Mouse (Mus musculus) embryonic facial prominence, embryonic 11.5 days (tissue): ENCODE results near the gene Slc35b2. TPM values are rescaled to one million over a fixed set of nuclear protein-coding genes. Genes with fewer than 3 reads are reported as not detected.

ENCODE experiments used
- ATAC-seq: fragments of 200-750 bp; cut with Nextera tagmentation; replicated peaks from 2 replicates; pipeline ENCODE4 v1.8.0; 2017; ENCODE audit warnings: low read depth; ENCODE audit not compliant: insufficient number of reproducible peaks, low FRiP score, low TSS enrichment
- DNase-seq: peaks from one replicate; pipeline ENCODE4 v3.0.0-alpha.2; 2015; ENCODE audit warnings: low spot score
- H3K27ac ChIP-seq: fragments of 300-500 bp; sonication (generic); replicated peaks from 2 replicates; pipeline ENCODE4 v1.5.1; 2014; ENCODE audit warnings: mild to moderate bottlenecking, low read depth, low read length, control low read depth
- H3K27me3 ChIP-seq: fragments of 300-500 bp; sonication (generic); 2 replicates; pipeline ENCODE4 v1.6.1; 2014; ENCODE audit warnings: mild to moderate bottlenecking, low read length, moderate library complexity, mixed read lengths; ENCODE audit not compliant: control insufficient read depth, insufficient read depth
- H3K36me3 ChIP-seq: fragments of 300-500 bp; sonication (generic); replicated peaks from 2 replicates; pipeline ENCODE4 v1.6.1; 2014; ENCODE audit warnings: low read depth, mild to moderate bottlenecking, low read length, moderate library complexity, mixed read lengths; ENCODE audit not compliant: control insufficient read depth, insufficient read depth
- H3K4me1 ChIP-seq: fragments of 300-500 bp; sonication (generic); 2 replicates; pipeline ENCODE4 v1.6.1; 2014; ENCODE audit warnings: low read length, mixed read lengths; ENCODE audit not compliant: control insufficient read depth, insufficient read depth
- H3K4me2 ChIP-seq: fragments of 300-500 bp; sonication (generic); 2 replicates; pipeline ENCODE4 v1.6.1; 2014; ENCODE audit warnings: low read depth, mild to moderate bottlenecking, control low read depth, low read length, moderate library complexity
- H3K4me3 ChIP-seq: fragments of 300-500 bp; sonication (generic); 2 replicates; pipeline ENCODE4 v1.5.1; 2014; ENCODE audit warnings: low read depth, low read length, control low read depth
- H3K9ac ChIP-seq: fragments of 300-500 bp; sonication (generic); replicated peaks from 2 replicates; pipeline ENCODE4 v1.6.1; 2014; ENCODE audit warnings: mild to moderate bottlenecking, control low read depth, low read length
- H3K9me3 ChIP-seq: fragments of 300-500 bp; sonication (generic); replicated peaks from 2 replicates; pipeline ENCODE4 v1.6.1; 2016; ENCODE audit warnings: mild to moderate bottlenecking, low read length, inconsistent platforms, mixed read lengths; ENCODE audit not compliant: control insufficient read depth
- WGBS: fragments of 180-500 bp; shearing (Covaris S2); extraction: QIAGEN DNeasy Blood & Tissue Kit; methylation state at CpG from one replicate; pipeline ENCODE4 v1.1.7; 2014; 5-methylcytosine and 5-hydroxymethylcytosine counted together
- polyA plus RNA-seq: library from polyadenylated mRNA; unstranded; fragments of >200 nt; fragmentation: Nextera tagmentation; extraction: Ambion mirVana; gene quantifications from 2 replicates; pipeline ENCODE4 v1.2.1, GENCODE M21; 2014

Gene Slc35b2
- polyA plus RNA-seq, 1 experiment from 2014 or later = 85.6 TPM

DNA sequence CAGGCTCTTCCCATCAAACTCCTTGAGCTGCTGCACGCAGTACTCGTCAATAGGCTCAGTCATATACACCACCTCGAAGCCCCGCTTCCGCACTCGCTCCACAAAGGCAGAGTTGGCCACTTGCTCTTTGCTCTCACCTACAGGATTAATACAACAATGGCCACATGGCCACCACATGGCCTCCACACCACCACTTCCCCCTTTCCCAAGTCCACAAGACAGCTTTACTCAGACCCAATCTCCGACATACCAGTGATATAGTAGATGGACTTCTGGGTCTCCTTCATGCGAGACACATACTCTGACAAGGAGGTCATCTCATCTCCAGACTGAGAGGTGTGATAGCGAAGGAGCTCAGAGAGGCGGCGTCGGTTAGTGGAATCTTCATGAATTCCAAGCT lies 5.3 kb downstream of the Slc35b2 start:
- Histone ChIP-seq H3K4me2 (no peak overlapping the region), H3K9ac (no peak overlapping the region), H3K4me1 (peaks cover 7% of the 10 kb centered on the region), H3K27me3 (no peaks in the 10 kb centered on the region), H3K27ac (no peak overlapping the region), H3K4me3 (no peak overlapping the region), H3K36me3 (peaks cover 29% of the 10 kb centered on the region), H3K9me3 (no peaks in the 10 kb centered on the region)
- DNase-seq (no peak), ATAC-seq (no peak)
- 87% methylated on average over 12 of the region's 12 CpGs for WGBS

DNA sequence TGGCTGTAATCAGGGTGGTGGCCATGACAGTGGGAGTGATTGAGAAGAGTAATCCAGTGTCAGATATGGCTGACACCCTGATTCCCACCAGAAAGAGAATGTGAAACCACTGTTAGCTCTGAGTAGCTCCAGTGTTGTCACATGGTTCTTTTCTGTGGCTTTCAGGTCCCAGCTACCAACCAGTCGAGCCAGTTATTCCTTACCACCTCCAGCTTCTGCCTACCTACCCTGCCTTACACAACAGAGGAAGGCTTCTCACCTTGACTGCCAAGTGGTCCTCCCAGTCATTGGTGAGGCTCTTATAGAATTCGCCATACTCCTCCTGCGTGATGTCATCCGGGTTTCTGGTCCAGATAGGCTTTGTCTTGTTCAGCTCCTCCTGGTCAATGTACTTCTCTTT lies 6.3 kb downstream of the Slc35b2 start:
- H3K9ac ChIP-seq = no peak overlapping the region
- H3K27me3 ChIP-seq = no peaks in the 10 kb centered on the region
- no peak overlapping the region for H3K4me3 ChIP-seq
- ATAC-seq (no peak), DNase-seq (no peak)
- no peak overlapping the region for H3K4me2 ChIP-seq
- H3K4me1 ChIP-seq = peaks cover 4% of the 10 kb centered on the region
- WGBS = 85% methylated on average over 4 of the region's 4 CpGs
- no peak overlapping the region for H3K27ac ChIP-seq
- no peaks in the 10 kb centered on the region for H3K9me3 ChIP-seq
- peaks cover 29% of the 10 kb centered on the region for H3K36me3 ChIP-seq

DNA sequence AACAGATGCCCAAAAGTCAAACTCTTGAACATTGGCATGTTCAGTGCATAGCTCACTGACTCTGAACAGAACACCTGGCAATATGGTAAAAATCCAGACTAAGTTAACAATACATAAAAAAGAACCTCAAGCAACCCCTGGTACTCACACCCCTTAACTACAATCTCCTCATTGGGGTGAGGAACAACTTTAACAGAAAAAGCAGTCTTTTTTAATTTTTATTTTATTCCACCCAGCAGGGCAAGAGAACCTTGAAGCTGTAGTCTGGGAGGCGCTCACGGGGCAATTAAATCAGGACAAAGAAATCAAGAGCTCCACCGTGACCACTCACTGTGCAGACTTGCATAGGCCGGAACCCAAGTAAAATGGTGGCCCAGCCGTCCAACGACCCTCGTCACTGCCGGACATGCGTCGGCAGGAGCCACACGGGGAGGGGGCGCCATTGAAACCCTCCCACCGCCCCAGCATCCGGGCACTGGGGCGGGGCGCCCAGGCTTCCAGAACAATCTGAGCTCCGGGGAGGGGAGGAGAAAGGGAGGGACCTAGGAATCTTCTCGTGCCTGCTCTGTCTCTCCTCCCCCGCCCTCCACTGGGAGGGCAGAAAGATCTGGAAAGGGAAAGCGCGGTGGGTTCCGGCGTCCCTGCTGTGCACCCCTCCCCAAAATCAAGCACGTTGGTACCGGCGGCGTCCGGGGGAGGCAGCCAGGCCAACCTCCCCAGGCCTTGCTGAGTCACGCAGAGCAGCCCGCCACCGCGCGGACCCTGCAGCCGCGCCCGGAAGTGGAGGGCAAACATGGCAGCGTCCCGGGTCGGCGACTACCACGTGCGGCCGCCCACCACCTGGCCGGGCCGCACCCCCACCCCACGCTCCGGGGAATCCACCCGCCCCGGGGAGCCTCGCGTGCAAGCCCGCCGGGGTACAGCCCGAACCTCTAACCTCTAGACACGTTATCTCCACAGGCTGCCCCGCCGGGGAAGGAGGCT lies 8.7 kb downstream of the Slc35b2 start:
- H3K4me2 ChIP-seq = peak overlapping the region; percentile 83
- no peaks in the 10 kb centered on the region for H3K27me3 ChIP-seq
- under 1% methylated on average over 55 of the region's 57 CpGs for WGBS
- H3K9me3 ChIP-seq = no peaks in the 10 kb centered on the region
- H3K4me3 ChIP-seq = peak overlapping the region; percentile 100
- no peaks in the 10 kb centered on the region; the same call in none of the 2 replicates for H3K4me1 ChIP-seq
- peaks cover 24% of the 10 kb centered on the region for H3K36me3 ChIP-seq
- peak overlapping the region; percentile 98 for H3K9ac ChIP-seq
- ATAC-seq (peak; percentile 41), DNase-seq (peak; percentile 91)
- peak overlapping the region; percentile 94 for H3K27ac ChIP-seq

DNA sequence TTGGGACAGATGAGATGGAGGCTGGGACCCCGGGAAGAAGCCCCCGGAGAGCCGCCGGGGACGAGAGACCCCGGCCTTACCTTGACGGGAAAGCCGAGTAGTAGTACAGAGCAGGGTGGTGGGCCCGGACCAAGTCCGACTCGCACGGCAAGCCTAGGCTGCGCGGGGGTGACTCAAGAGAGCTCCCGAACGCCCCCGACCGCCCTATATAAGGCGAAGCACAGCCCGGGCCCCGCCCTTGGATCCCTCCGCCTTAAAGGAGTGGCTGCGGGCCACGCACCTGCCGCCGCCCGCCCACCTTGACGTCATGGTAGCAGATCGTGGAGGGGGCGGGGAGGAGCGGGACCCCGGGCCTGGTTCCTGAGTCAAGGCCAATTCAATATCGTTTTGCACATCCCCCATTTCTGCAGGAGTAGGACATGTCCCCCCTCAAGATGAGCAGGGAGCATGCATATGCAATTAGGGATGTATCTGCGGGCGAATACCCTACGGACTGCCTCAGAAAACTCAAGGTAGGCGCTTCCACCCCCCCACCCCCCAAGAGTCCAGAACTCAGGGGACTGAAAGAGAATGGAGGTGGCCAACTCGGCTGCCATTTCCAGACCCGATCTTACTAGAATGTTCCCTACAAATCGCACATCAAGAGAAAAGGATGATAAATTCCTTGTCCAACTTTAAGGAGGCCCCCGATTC lies 9.6 kb downstream of the Slc35b2 start, which contains the start of gene Hsp90ab1:
Gene Hsp90ab1, minus strand, starts transcription at position 185 of the 693 bp plus-strand sequence.
- peak within 1 kb of the TSS; percentile 100 for H3K4me3 ChIP-seq
- H3K4me2 ChIP-seq = peak within 1 kb of the TSS; percentile 83
- peak within 1 kb of the TSS; percentile 94 for H3K27ac ChIP-seq
- H3K9me3 ChIP-seq = no peaks in the 10 kb centered on the region
- WGBS = under 1% methylated on average over 41 of the region's 41 CpGs
- H3K36me3 ChIP-seq = peaks cover 24% of the 10 kb centered on the region
- peak; percentile 100 for DNase-seq
- no peaks in the 10 kb centered on the region for H3K27me3 ChIP-seq
- H3K9ac ChIP-seq = peak within 1 kb of the TSS; percentile 98
- peak; percentile 86 for ATAC-seq
- no peaks in the 10 kb centered on the region; the same call in none of the 2 replicates for H3K4me1 ChIP-seq

DNA sequence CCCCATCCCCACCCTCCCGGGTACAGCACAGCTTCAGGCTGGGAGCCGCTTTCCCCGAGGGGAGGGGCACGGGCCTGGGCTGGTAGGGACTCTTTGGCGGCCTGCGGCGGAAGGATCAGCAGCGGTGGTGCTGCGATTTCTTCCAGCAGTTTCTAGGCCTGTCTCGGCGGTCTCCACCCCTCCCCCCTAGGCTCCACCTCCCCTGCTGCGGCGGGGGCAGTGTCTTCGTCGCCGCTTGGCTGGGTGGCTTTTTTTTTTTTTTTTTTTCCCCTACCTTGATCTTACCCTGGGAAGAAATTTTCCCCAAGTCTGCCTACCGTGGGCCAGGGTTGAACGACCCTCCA lies 10.1 kb downstream of the Slc35b2 start:
- H3K4me3 ChIP-seq = peak overlapping the region; percentile 100
- H3K27ac ChIP-seq = peak overlapping the region; percentile 94
- peaks cover 24% of the 10 kb centered on the region for H3K36me3 ChIP-seq
- peak; percentile 96 for DNase-seq
- no peaks in the 10 kb centered on the region; the same call in none of the 2 replicates for H3K4me1 ChIP-seq
- no peaks in the 10 kb centered on the region for H3K27me3 ChIP-seq
- WGBS = under 1% methylated on average over 18 of the region's 18 CpGs
- peak overlapping the region; percentile 83 for H3K4me2 ChIP-seq
- H3K9ac ChIP-seq = peak overlapping the region; percentile 98
- no peaks in the 10 kb centered on the region for H3K9me3 ChIP-seq
- ATAC-seq = peak; percentile 64

DNA sequence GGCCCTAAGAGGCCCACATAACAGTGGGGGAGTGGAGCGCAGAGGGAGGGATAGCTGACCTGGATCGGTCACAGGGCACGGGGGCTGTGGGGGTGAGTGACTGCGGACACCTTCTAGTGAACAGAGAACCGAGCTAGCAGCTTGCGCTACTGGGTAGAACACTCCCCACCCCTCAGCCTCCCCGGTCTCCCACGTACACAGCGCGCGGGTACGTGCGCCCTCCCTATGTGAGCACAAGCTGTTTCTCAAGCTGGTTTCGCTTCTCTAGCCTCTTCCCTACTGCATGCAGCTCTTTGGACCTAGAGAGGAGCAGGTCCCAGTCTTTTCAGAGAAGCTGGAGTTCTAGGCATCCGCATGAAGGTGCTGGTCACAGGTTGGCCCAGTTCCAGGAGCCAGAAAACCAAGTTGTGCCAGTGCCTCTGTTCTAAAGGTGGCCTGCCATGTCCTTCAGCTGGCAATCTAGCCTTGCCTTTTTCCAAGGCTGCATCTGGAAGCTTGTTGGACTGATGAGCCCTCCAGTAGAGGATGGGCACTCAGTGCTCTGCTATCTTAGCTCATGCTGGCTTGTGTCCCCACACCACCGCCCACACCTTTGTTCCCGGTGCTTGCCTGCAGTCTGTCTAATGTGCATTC lies 10.6 kb downstream of the Slc35b2 start:
- Histone ChIP-seq H3K4me3 (peak overlapping the region; percentile 100), H3K4me1 (no peaks in the 10 kb centered on the region; the same call in 1 of the 2 replicates), H3K27ac (peak overlapping the region; percentile 76), H3K36me3 (peaks cover 19% of the 10 kb centered on the region), H3K9me3 (no peaks in the 10 kb centered on the region), H3K27me3 (no peaks in the 10 kb centered on the region), H3K9ac (peak overlapping the region; percentile 98), H3K4me2 (peak overlapping the region; percentile 83)
- 4% methylated on average over 17 of the region's 17 CpGs for WGBS
- peak; percentile 56 for DNase-seq
- peak; percentile 24 for ATAC-seq

DNA sequence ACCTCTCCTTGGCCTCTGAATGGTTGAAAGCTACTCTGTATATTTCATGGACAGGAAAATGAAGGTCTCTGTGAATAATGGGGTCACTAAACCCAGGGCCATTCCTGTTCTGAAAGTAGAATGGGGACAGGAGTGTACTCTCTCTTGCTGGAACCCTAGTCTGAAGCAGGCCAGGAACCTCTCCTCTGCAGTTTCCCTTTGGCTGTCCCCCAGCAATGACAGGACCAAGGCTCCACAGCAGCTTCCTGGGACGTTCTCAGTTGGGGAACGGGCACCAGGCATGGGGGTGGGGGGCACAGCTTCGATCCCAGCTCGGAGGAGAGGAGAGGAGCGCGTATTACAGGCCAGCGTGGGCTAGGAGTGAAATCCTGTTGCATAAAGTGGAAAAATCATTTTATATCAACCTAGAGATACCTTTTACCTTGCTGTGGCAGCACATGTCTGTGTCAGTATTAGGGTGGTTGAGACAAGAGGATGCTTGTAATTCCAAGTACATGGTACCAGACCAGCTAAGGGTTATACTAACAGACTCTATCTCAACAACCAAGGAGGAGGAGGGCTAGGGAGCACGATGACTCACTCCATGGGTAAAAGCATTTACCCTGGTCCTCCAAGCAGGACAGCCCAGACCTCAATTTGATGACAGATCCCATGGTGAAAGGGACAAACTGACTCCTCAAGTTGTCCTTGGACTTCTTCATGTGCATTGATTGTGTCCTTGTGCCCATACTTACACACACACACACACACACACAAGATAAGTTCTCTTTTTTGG lies 11.6 kb downstream of the Slc35b2 start:
- 86% methylated on average over 8 of the region's 8 CpGs for WGBS
- Histone ChIP-seq H3K4me1 (no peaks in the 10 kb centered on the region; the same call in 1 of the 2 replicates), H3K27me3 (no peaks in the 10 kb centered on the region), H3K9ac (no peak overlapping the region), H3K27ac (no peak overlapping the region), H3K4me3 (no peak overlapping the region), H3K4me2 (no peak overlapping the region), H3K9me3 (no peaks in the 10 kb centered on the region), H3K36me3 (peaks cover 10% of the 10 kb centered on the region)
- no peak for DNase-seq
- ATAC-seq = no peak
